Mouse (Mus musculus): ENCODE results near the gene Cr1l. TPM values are rescaled to one million over a fixed set of nuclear protein-coding genes. Genes with fewer than 3 reads are reported as not detected.
A peak's percentile ranks its signal among the peaks of the same experiment; 100 is the strongest.

The Cr1l gene
- polyA plus RNA-seq, 1 experiment from 2014 or later: 39.5 TPM

DNA sequence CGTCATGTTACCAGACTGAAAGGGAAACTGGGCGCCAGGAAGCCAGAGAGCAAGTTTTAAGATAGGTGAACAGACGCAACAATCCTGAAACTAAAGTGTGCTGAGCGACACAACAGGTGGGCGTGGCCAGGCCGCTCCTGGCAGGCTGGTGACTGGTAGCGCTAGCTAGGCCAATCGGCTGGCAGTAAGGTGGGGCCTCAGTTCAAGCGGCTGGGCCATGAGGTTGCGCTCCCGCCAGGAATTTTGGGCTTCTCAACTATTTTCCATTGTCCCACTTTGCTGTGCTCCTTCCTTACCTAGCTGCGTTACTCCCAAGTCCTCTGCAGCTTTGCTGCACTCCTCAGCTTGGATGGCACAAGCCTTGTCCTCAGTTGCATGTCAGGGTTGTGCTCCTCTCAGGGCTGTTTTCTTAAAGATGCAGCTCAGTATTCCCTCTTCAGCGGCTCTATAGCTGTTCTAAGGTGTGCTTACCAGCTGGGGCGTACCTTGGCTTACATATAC is 39.1 kb downstream of the Cr1l start, which contains the start of gene Cd46:
Gene Cd46, minus strand, starts transcription at position 30 of the 501 bp plus-strand sequence.
- 0 out of 2 replicates have a peak within 1 kb of the TSS, but pooled peaks have one; percentile 36 for H3K9ac ChIP-seq (replicated peaks)
- peaks cover 12% of the 10 kb centered on the region for H3K4me1 ChIP-seq (replicated peaks)
- peak within 1 kb of the TSS; percentile 57 for H3K4me2 ChIP-seq (replicated peaks)
- no peaks in the 10 kb centered on the region for H3K27me3 ChIP-seq
- 3% methylated on average over 14 of the region's 14 CpGs for WGBS
- H3K9me3 ChIP-seq: no peaks in the 10 kb centered on the region
- H3K36me3 ChIP-seq: peaks cover 4% of the 10 kb centered on the region
- peak within 1 kb of the TSS; percentile 33 for H3K4me3 ChIP-seq (replicated peaks)
- peak; percentile 94 for ATAC-seq
- no peak within 1 kb of the TSS for H3K27ac ChIP-seq

- Histone ChIP-seq H3K36me3 (no peaks in the 10 kb centered on the region), H3K27ac (no peak overlapping the region), H3K4me2 (replicated peaks) (peak overlapping the region; percentile 57), H3K4me3 (replicated peaks) (peak overlapping the region; percentile 33), H3K9ac (replicated peaks) (0 out of 2 replicates have a peak overlapping the region, but pooled peaks have one; percentile 36), H3K9me3 (no peaks in the 10 kb centered on the region), H3K4me1 (replicated peaks) (peaks cover 12% of the 10 kb centered on the region), H3K27me3 (no peaks in the 10 kb centered on the region)
- ATAC-seq: peak; percentile 78
- 19% methylated on average over 11 of the region's 11 CpGs for WGBS
Observed at GRCm38 (mm10) chr1:195091699-195092219, 39.6 kb downstream of the Cr1l start.

DNA sequence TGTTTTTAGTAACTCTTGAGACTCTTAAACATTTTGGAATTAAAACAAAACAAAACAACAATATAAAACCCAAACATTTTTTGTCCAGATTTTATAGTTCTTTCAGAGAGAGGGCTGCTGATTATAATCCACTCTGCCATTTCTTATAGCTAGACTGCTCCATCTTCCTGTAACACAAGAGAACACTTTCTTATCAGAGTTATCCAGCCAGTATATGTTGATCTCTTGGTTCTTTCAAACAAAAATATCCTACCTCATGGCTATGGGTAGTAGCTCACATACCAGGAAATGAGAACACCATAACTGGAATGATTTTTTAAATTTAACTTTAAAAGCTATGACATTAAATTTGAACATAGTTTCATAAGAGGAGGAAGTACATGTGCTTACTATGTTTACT is 49.2 kb downstream of the Cr1l start:
- H3K9ac ChIP-seq (replicated peaks): no peak overlapping the region
- H3K27ac ChIP-seq: no peak overlapping the region
- no peak overlapping the region for H3K4me3 ChIP-seq (replicated peaks)
- H3K4me2 ChIP-seq (replicated peaks): no peak overlapping the region
- H3K36me3 ChIP-seq: no peaks in the 10 kb centered on the region
- ATAC-seq: no peak
- H3K4me1 ChIP-seq (replicated peaks): no peaks in the 10 kb centered on the region
- no peaks in the 10 kb centered on the region for H3K27me3 ChIP-seq
- no peaks in the 10 kb centered on the region for H3K9me3 ChIP-seq

Other genes with a start within 250 kb of the Cr1l start
- 30.2 and 34.0 TPM in 2 replicates for gene Cd34, start 192.8 kb downstream of the Cr1l start, polyA plus RNA-seq (2015; fragmentation: Nextera tagmentation; extraction: Ambion mirVana)
- 1.2 and 1.6 TPM in 2 replicates for gene Cd46, start 39.3 kb downstream of the Cr1l start, polyA plus RNA-seq (2015; fragmentation: Nextera tagmentation; extraction: Ambion mirVana)
- 0.50 and 0.58 TPM in 2 replicates for gene Cr2, start 45.1 kb upstream of the Cr1l start, polyA plus RNA-seq (2015; fragmentation: Nextera tagmentation; extraction: Ambion mirVana)

Data from midbrain, embryonic 13.5 days (tissue).